Mouse (Mus musculus) gastrocnemius, adult 18-20 months (tissue): ENCODE measurements around the gene Thsd4. TPM values are rescaled to one million over a fixed set of nuclear protein-coding genes. Genes with fewer than 3 reads are reported as not detected.

Source experiments
- DNase-seq: peaks from one replicate; pipeline ENCODE4 v3.0.0; 2021; ENCODE audit warnings: low spot score
- total RNA-seq, 2 experiments: library from RNA; stranded (reverse); gene quantifications; 2 replicates each; pipeline ENCODE4 v1.2.3; 2021

Thsd4 gene
- total RNA-seq, 2 experiments from 2014 or later, result 0.45 to 0.82 TPM

GRCm38 (mm10) chr9:60518216-60518615, 3.6 kb downstream of the Thsd4 start:
- no peak for DNase-seq

GRCm38 (mm10) chr9:60517148-60517547, 4.7 kb downstream of the Thsd4 start:
- DNase-seq, result no peak

GRCm38 (mm10) chr9:60516379-60516778, 5.5 kb downstream of the Thsd4 start:
- no peak for DNase-seq

GRCm38 (mm10) chr9:60513329-60513788, 8.5 kb downstream of the Thsd4 start:
- DNase-seq, result no peak

- DNase-seq, result no peak
Observed at GRCm38 (mm10) chr9:60510876-60511275, 11.0 kb downstream of the Thsd4 start.

GRCm38 (mm10) chr9:60506136-60506535, 15.7 kb downstream of the Thsd4 start:
- DNase-seq, result no peak

- no peak for DNase-seq
Observed at GRCm38 (mm10) chr9:60504378-60505285, 17.2 kb downstream of the Thsd4 start.

- DNase-seq, result no peak
Observed at GRCm38 (mm10) chr9:60502220-60502619, 19.6 kb downstream of the Thsd4 start.

- no peak for DNase-seq
Observed at GRCm38 (mm10) chr9:60501504-60502179, 20.2 kb downstream of the Thsd4 start.

- no peak for DNase-seq
Observed at GRCm38 (mm10) chr9:60492275-60492974, 29.4 kb downstream of the Thsd4 start.

GRCm38 (mm10) chr9:60491489-60492100, 30.3 kb downstream of the Thsd4 start:
- no peak for DNase-seq

GRCm38 (mm10) chr9:60491079-60491478, 30.8 kb downstream of the Thsd4 start:
- DNase-seq, result no peak

- no peak for DNase-seq
Observed at GRCm38 (mm10) chr9:60488816-60489215, 33.0 kb downstream of the Thsd4 start.

GRCm38 (mm10) chr9:60482165-60482564, 39.7 kb downstream of the Thsd4 start:
- no peak for DNase-seq

GRCm38 (mm10) chr9:60480052-60480451, 41.8 kb downstream of the Thsd4 start:
- DNase-seq, result no peak

GRCm38 (mm10) chr9:60478806-60479205, 43.0 kb downstream of the Thsd4 start:
- DNase-seq, result no peak

GRCm38 (mm10) chr9:60477991-60478750, 43.7 kb downstream of the Thsd4 start:
- no peak for DNase-seq

GRCm38 (mm10) chr9:60460010-60460982, 61.5 kb downstream of the Thsd4 start:
- DNase-seq, result no peak

GRCm38 (mm10) chr9:60458468-60458962, 63.3 kb downstream of the Thsd4 start:
- no peak for DNase-seq
